Mouse (Mus musculus): ENCODE measurements around the gene Gps1.

Gene Gps1

DNA sequence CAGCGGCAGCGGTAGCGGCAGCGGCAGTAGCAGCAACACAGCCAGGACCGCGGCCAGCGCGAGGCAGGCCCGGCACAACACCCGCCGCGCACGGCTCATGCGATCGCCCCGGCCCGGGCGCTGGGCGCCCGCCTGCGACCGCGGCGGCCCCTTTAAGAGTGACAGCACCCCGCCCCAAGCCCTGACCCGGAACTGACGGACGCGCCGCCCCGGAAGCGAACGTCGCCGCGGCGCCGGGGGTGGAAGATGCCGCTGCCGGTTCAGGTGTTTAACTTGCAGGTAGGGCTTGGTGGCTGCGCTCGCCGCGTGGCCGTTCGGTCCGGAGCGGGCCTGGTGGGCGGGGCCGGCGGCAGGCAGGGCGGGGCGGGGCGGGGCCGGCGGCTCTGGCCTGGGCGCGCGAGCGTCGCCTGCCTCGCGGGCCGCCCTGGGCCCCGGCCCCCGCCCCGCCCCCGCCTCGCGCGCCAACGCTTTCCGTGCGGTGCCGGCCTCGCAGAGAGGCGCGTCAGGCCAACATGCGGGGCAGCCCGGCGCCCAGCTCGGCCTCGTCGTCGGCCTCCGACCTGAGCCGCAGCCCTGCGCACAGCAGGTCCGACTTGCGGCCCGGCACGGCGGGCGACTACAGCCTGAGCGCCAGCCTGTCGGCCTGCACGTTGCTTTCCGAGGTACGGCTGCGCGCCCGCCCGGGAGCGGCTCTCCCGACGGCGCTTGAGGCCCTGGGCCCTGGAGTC is at the start of gene Gps1, which contains the start of gene Rfng:
Gene Gps1 (plus strand): TSS at position 209 of the 728 bp plus-strand sequence.
Gene Rfng (minus strand): TSS at position 144 of the 728 bp plus-strand sequence.
- DNase-seq: peak; percentile 98

- DNase-seq: peak; percentile 78
Observed at GRCm38 (mm10) chr11:120736424-120736823, 47.6 kb upstream of the Gps1 start.

DNA sequence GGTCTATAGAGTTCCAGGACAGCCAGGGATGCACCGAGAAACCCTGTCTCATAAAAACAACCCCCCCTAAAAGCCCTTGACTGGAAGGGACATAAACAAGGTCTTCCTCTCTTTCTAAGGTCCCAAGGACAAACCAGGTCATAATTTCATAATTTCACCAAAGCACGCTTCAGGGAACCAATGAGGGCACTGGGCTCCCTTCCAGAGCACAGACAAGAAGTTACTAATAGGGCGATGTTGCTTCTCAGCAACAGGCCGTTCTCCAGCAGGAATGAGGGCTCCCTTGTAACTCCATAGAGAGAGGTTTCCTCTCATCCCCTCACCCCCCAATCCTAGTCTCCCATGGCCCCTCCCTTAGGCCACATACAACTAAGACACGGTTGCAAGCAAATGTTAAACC is 43.1 kb upstream of the Gps1 start:
- DNase-seq: no peak

DNA sequence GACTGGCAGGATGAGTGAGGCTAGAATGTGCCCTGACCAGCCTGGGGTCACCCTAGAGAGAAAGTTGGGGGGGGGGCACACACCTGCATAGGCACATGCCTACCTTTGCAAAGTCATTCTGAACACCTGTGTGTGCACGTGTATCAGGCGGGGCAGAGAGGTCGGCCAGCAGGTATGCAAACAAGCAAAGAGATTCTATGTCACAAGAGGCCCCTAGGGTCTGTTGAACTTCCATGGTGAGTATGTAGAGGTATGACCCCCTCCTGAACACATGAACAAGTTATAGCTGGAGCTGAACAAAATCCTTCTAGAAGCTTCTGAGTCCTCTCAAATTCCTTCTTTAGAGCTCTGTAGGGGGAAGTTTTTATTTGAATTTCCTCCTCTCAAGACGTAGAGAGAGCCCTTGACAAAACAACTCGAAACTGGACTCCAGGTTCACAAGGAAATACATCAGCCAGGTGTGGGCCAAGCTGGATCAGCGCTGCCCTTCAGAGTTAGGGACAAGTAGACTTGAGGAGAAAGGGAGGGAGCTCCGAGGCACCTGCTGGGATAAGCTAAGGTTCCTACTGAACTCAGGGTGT is 39.9 kb upstream of the Gps1 start:
- DNase-seq: peak; percentile 76

DNA sequence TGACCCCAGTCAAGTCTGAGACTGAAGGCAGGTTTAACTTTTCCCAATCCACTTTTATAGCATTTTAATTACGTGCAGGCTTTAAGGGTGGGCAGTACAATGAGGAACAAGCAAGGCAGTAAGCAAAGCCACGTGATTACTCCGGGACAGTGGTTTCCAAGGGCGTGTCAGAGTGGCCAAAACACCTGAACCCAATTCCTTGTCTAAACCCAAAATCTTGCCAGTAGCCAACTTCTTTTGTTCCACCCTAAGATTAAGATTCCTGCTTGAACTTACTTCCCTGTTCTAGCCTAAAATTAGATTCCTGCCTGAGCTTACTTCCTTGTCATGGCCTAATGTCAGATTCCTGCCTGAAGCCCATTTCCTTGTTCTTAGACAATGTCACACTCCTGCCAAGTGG is 36.1 kb upstream of the Gps1 start:
- DNase-seq: peak; percentile 95

DNA sequence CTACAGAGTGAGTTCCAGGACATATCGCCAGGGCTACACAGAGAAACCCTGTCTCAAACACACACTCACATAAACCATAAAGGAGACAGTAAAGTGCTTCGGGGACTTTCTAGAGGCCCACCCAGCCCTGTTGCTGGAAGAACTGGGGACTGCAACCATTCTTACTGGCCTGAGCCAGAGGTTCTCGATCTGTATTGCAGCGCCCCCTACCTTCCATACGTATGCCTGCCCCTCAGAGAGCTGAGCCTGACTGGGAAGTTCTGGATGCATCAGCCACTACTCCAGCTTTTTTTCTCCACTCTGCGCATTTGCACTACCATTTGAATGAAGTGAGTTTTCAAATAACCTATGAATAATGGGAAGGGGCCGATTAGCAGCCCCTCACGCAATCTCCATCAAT is 34.6 kb upstream of the Gps1 start:
- DNase-seq: peak; percentile 94

DNA sequence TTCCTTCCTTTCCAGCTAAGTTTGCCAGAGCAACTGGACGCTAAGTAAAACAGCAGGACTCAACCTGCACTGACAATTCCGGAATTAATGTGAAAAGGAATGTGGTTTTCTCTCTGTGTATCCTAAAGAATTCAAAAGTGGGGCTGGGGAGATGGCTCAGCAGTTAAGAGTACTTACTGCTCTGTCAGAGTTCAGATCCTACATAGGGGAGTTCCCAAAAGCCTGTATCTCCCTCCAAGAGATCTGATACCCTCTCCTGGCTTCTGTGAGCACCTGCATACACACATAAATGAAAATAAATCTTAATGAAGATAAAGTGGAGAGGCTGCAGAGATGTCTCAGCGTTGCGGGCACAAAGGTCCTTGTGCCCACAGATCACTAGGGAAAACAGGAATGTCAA is 32.5 kb upstream of the Gps1 start:
- DNase-seq: peak; percentile 65

DNA sequence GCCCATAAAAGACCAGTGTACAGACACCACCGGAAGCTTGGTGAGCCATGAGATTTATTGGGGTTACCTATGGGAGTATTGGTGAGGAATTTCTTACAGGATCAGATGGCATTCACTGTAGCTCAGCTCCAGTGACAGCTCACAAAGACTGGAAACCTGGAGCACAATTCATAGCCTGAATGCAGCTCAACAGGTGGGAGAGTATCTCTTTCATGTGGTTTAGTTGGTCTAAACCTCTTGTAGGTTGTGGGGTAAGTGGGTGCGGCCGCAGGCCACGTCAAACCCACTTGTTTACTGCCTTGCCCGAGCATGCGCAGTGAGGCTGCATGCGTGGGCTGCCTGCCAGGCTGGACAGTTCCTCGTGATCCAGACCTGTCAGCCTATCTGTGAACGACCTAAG is 23.8 kb upstream of the Gps1 start:
- DNase-seq: no peak

GRCm38 (mm10) chr11:120761811-120762671 is 22.0 kb upstream of the Gps1 start:
- DNase-seq: peak; percentile 66

DNA sequence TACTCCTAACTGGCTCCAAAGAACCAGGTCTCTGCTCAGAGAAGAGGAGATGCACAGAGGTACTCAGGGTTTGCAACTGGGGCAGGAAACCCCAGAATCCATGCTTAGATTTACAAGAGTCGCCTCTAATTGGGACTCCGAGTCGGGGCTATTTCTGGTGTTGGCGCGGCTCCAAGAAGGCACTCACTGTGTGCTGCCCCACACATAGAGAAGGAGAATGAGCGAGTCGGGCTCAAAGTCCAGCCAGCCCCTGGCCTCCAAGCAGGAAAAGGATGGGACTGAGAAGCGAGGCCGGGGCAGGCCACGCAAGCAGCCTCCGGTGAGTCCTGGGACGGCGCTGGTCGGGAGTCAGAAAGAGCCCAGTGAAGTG is 21.4 kb upstream of the Gps1 start, which contains the start of gene Hmga1b:
Gene Hmga1b (plus strand): TSS at position 123 of the 370 bp plus-strand sequence.
- peak; percentile 83 for DNase-seq

GRCm38 (mm10) chr11:120763121-120763999 is 20.7 kb upstream of the Gps1 start:
- peak; percentile 81 for DNase-seq

DNA sequence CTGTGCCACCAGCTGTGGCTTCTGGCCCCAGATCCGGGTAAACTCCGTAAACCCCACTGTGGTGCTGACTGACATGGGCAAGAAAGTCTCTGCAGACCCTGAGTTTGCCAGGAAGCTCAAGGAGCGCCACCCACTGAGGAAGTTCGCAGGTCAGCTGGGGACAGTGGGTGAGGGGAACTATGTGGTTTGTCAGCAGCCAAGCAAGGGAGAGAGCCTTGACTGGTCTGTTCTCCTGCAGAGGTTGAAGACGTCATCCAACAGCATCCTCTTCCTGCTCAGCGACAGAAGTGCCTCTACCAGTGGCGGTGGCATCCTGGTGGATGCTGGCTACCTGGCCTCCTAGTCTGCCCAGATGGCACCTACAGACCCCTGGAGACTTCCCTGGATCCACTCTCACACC is 17.0 kb upstream of the Gps1 start:
- peak; percentile 72 for DNase-seq

GRCm38 (mm10) chr11:120768206-120768605 is 15.9 kb upstream of the Gps1 start:
- DNase-seq: peak; percentile 74

DNA sequence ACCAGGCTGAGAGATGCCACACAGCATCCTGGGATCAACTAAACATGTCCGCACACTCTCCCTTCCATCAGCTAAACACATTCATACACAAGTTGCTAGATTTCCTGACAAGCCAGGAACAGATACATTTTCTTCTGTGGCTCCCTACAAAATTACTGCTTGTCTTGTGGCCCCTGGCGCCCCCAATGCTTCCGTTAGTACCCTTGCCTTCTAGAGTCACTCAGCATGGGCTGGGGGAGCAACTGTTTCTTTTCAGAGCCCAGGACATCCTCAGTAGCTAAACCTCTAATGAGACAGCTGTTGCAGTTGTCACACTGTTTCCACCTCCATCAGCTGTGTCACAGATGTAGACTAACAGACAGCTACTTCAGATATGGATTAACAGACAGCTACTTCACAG is 11.3 kb upstream of the Gps1 start:
- DNase-seq: no peak

GRCm38 (mm10) chr11:120773463-120774190 is 10.4 kb upstream of the Gps1 start:
- DNase-seq: peak; percentile 69

DNA sequence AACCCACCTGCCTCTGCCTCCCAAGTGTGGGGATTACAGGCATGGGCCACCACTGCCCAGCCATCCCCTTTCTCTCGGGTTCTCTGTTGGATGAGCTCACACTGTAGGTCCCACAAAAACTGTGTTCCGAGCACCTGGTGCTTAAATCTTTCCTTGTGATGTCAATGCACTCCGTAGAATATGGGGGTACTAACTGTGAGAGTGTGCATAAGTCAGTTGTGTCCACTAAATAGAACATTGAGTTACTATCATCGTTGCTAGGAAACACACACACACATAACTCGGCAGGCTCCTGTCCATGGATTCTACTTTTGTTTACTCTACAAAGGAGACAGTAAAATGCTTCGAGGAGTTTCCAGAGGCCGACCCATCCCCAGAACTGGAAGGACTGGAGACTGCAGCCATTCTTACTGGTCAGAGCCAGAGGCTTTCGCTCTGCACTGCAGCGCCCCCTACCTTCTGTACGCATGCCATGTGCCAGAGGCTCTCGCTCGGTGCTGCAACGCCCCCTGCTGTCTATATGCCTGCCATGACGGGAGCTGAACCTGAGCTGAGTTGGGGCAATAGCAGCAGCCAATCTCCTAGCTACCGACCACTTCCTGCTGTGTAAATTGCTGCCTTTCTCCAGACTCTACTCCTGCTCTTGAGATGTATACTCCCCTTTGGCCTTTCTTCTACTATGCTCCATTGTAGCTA is 8.2 kb upstream of the Gps1 start:
- DNase-seq: peak; percentile 97

GRCm38 (mm10) chr11:120777123-120777522 is 6.9 kb upstream of the Gps1 start:
- peak; percentile 80 for DNase-seq

GRCm38 (mm10) chr11:120779876-120780275 is 4.2 kb upstream of the Gps1 start:
- DNase-seq: peak; percentile 59

GRCm38 (mm10) chr11:120781361-120781760 is 2.7 kb upstream of the Gps1 start:
- peak; percentile 87 for DNase-seq

DNA sequence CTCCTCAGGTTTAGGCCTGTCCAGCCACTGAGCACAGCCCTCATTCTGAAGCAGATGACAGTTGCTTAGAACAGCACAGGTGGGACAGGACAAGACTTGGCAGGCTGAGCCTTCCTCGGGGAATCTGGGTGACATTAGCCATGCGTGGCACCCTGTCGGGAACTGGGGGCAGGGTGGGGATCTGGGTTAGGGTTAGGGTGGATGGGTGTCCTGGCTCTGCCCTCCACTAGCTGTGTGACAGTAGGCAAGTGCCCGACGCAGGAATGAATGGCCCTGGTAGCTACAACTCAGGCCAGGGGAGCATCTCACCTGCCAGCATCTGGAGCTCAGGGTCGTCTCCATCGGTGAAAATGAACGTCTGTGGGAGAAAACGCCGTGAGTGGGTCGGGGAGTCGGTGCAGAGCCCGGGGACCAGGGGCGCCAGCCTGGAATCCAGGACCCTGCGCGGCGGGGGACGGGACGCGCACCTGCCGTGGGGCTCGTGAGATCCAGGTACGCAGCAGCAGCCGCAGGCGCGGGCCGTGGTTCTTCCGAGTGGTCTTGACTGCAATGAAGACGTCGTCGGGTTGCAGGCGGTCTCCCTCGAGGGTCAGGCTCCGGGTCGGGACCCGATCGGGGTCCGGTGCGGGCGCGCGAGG is 527 bp upstream of the Gps1 start:
- peak; percentile 94 for DNase-seq

DNA sequence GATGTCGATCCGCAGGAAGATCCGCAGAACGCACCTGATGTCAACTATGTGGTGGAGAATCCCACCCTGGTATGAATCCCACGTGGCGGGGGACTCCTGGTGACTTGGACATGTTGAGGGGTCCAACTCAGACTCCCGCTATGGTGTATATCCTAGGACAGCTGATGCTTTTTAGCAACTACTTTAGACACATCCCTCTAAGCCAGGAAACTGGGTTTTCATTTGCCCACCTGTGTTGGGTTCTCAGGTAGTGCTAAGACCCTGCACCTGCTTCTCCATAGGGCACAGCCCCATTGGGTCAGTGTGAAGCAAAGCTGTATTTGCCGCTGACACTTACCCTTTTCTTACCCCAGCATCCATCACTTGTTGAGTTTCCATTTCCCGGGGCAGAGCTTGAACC is 1.1 kb downstream of the Gps1 start:
- DNase-seq: peak; percentile 91

Measured in heart, adult 11 months (tissue).